Mouse (Mus musculus): ENCODE measurements around the gene Zfp493.
A peak's percentile ranks its signal among the peaks of the same experiment; 100 is the strongest.
"Not testable (repeated sequence)": the region's sequence is repeated elsewhere in the genome, so short reads cannot be mapped to it uniquely, and the experiment has no call there.

The Zfp493 gene

GRCm38 (mm10) chr13:67779265-67780221 lies at the start of gene Zfp493:
Gene Zfp493 (plus strand): TSS chr13:67779693.
- peak; percentile 11 to 32 for DNase-seq (ENCODE audit: low read depth in 1 of 2, low spot score in 2 of 2)

GRCm38 (mm10) chr13:67734391-67734790 lies 45.1 kb upstream of the Zfp493 start:
- DNase-seq (ENCODE audit: low read depth in 1 of 2, low spot score in 2 of 2), result not testable (repeated sequence)

- no peak for DNase-seq (ENCODE audit: low read depth in 1 of 2, low spot score in 2 of 2)
These were observed 36.6 kb upstream of the Zfp493 start for GRCm38 (mm10) chr13:67742941-67743340.

GRCm38 (mm10) chr13:67743896-67744295 lies 35.6 kb upstream of the Zfp493 start:
- DNase-seq (ENCODE audit: low read depth in 1 of 2, low spot score in 2 of 2), result no peak

- peak in 1 of 2 experiments; percentile 19 for DNase-seq (ENCODE audit: low read depth in 1 of 2, low spot score in 2 of 2)
These were observed 24.9 kb upstream of the Zfp493 start, which contains the start of gene Zfp85 for GRCm38 (mm10) chr13:67754333-67755306. Gene Zfp85 (minus strand): TSS chr13:67755228.

GRCm38 (mm10) chr13:67755761-67756160 lies 23.7 kb upstream of the Zfp493 start:
- DNase-seq (ENCODE audit: low read depth in 1 of 2, low spot score in 2 of 2), result no peak

- DNase-seq (ENCODE audit: low read depth in 1 of 2, low spot score in 2 of 2), result no peak
These were observed 19.5 kb upstream of the Zfp493 start for GRCm38 (mm10) chr13:67759966-67760365.

GRCm38 (mm10) chr13:67763031-67763768 lies 16.3 kb upstream of the Zfp493 start:
- DNase-seq (ENCODE audit: low read depth in 1 of 2, low spot score in 2 of 2), result no peak

GRCm38 (mm10) chr13:67791921-67792455 lies 12.5 kb downstream of the Zfp493 start:
- no peak for DNase-seq (ENCODE audit: low read depth in 1 of 2, low spot score in 2 of 2)

- no peak for DNase-seq (ENCODE audit: low read depth in 1 of 2, low spot score in 2 of 2)
These were observed 19.1 kb downstream of the Zfp493 start for GRCm38 (mm10) chr13:67798618-67799017.

- not testable (repeated sequence) for DNase-seq (ENCODE audit: low read depth in 1 of 2, low spot score in 2 of 2)
These were observed 19.7 kb downstream of the Zfp493 start for GRCm38 (mm10) chr13:67799151-67799550.

- no peak for DNase-seq (ENCODE audit: low read depth in 1 of 2, low spot score in 2 of 2)
These were observed 32.2 kb downstream of the Zfp493 start for GRCm38 (mm10) chr13:67811651-67812210.

- no peak for DNase-seq (ENCODE audit: low read depth in 1 of 2, low spot score in 2 of 2)
These were observed 33.6 kb downstream of the Zfp493 start for GRCm38 (mm10) chr13:67812961-67813709.

GRCm38 (mm10) chr13:67813710-67814660 lies 34.5 kb downstream of the Zfp493 start, which contains the start of gene Zfp273:
Gene Zfp273 (plus strand): TSS chr13:67813740.
- peak; percentile 18 to 57 for DNase-seq (ENCODE audit: low read depth in 1 of 2, low spot score in 2 of 2)

GRCm38 (mm10) chr13:67818636-67819035 lies 39.1 kb downstream of the Zfp493 start:
- DNase-seq (ENCODE audit: low read depth in 1 of 2, low spot score in 2 of 2), result no peak

- no peak for DNase-seq (ENCODE audit: low read depth in 1 of 2, low spot score in 2 of 2)
These were observed 51.4 kb downstream of the Zfp493 start, which contains the start of gene Gm10037 for GRCm38 (mm10) chr13:67830911-67831336. Gene Gm10037 (plus strand): TSS chr13:67831106.

GRCm38 (mm10) chr13:67833137-67833536 lies 53.6 kb downstream of the Zfp493 start:
- not testable (repeated sequence) for DNase-seq (ENCODE audit: low read depth in 1 of 2, low spot score in 2 of 2)
